Mouse (Mus musculus): Measurements from ENCODE around the gene Chid1.

Chid1 gene

DNA sequence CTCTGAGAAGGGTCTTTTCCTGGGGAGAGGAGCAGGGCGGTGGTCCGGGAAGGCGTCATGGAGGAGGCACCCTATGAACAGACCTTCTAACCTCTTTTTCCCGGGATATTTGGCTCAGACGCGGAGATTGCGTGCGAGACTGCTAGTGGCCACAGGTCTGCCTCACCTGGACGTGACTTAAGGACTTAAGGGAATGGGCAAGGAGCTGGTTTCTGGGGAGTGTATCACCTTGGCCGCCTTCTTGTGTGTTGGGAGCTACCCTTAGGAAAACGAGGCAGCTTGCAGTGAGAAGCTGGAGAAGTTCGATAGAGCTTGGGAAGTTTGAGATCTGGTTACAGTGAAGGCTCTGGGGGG lies 63.9 kb downstream of the Chid1 start:
- DNase-seq, result no peak

GRCm38 (mm10) chr7:141475011-141475804 lies 64.4 kb downstream of the Chid1 start, which contains the start of the genes Polr2l and Tspan4:
Gene Polr2l, minus strand, starts transcription at chr7:141475132.
Gene Tspan4, plus strand, starts transcription at chr7:141475240.
- peak; percentile 87 to 93 for DNase-seq

DNA sequence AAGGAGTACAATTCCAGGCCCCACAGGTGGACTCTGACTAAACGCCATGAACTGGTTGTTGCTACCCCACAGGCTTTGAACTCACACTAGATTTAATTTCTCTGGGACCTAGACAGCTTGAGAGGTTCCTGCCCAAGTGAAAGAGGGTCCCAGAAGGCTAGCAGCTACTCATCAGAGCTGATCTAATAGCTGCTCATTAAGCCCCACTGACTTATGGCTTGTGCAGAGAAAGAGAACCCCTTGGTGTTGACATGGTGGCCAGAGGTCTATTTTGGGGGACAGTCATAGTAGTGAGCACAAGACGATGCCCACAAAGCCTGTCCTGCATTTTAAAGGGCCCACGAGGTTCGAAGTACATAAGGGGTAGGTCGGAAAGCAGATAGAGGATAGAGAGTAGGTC lies 65.5 kb downstream of the Chid1 start:
- no peak for DNase-seq

DNA sequence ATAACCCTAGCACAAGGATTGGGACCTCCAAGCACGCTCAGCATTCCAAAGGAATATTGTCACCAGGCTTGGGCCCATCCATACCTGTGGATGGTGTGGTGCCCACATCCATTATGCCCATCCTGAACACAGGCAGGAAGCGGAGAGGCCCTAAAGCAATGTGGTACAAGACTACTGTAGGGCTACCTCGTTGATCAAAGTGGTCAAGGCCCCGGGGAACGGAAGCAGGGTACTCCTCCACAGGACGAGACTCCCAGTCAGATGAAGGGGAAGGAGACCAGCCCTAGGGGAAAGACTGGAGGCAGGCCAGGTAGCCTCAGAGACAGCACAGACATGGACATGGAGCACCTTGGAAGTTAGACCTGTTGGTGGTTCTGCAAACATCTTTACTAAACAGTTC lies 66.9 kb downstream of the Chid1 start:
- no peak for DNase-seq

- no peak for DNase-seq
Observed at GRCm38 (mm10) chr7:141472226-141472625, 67.4 kb downstream of the Chid1 start.

- DNase-seq, result no peak
Observed at GRCm38 (mm10) chr7:141471236-141471635, 68.4 kb downstream of the Chid1 start.

DNA sequence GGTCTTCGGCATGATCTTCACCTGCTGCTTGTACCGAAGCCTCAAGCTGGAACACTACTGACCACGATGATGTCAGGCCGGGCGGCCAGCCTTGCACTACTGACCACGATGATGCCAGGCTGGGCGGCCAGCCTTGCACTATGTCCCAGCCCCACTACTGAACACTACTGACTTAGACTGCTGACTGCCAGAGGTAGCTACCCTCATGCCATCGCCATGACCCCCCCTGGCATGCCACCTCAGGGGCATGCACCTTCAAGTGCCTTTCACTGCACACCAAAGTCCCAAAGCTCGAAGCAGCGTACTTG lies 69.1 kb downstream of the Chid1 start:
- no peak for DNase-seq

GRCm38 (mm10) chr7:141469901-141470636 lies 69.6 kb downstream of the Chid1 start:
- no peak for DNase-seq

DNA sequence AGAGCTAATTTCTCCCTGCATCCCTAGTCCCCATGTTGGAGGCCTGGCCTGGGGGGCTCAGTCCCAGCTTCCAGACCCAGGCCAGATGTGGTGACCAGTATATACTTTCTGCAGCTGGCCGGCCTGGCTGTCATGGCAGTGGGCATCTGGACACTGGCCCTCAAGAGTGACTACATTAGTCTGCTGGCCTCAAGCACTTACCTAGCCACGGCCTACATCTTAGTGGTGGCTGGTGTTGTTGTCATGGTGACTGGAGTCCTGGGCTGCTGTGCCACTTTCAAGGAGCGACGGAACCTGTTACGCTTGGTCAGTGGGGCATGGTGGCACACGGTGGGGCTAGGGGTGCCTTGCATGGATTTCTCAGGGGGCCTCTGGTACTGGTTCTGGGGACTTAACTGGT lies 70.3 kb downstream of the Chid1 start:
- DNase-seq, result peak in 1 of 2 experiments; percentile 39

- peak; percentile 72 to 85 for DNase-seq
Observed at GRCm38 (mm10) chr7:141468522-141469211, 71.0 kb downstream of the Chid1 start.

GRCm38 (mm10) chr7:141468164-141468521 lies 71.5 kb downstream of the Chid1 start:
- DNase-seq, result peak; percentile 63 to 73

- DNase-seq, result peak; percentile 93 to 96
Observed at GRCm38 (mm10) chr7:141467230-141468030, 72.2 kb downstream of the Chid1 start, which contains the start of gene Cd151. Gene Cd151, plus strand, starts transcription at chr7:141467392.

- no peak for DNase-seq
Observed at GRCm38 (mm10) chr7:141466607-141467148, 73.0 kb downstream of the Chid1 start.

- DNase-seq, result peak in 1 of 2 experiments; percentile 24
Observed at GRCm38 (mm10) chr7:141466045-141466394, 73.6 kb downstream of the Chid1 start.

DNA sequence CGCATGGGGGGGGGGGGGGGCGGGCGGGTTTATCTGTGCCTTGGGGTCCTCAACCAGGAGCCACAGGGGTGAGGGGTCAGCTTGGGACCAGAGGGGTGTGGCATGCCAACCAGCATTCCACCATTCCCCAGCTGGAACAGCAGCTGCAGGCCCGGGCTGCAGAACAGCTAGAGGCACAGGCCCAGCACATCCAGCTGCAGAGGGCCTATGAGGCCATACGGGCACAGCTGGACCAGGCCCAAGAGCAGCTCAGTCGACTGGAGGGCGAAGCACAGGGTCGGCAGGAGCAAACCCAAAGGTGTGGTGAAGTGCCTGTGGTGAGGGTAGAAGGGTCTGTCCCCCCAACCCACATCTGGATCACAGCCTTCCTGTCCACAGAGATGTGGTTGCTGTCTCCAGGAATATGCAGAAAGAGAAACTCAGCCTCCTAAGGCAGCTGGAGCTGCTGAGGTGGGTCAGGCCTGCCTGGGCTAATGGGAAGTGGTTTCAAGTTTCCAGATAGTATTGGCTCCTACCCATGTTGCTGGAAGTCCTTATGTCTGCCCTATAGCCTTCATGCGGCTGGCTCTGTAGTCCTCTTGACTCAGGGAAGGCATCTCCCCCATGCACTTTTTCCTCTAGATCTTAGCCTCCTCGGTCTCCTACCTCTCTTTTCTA lies 74.1 kb downstream of the Chid1 start:
- DNase-seq, result peak in 1 of 2 experiments; percentile 45

GRCm38 (mm10) chr7:141464603-141465201 lies 75.0 kb downstream of the Chid1 start:
- peak; percentile 71 to 83 for DNase-seq

DNA sequence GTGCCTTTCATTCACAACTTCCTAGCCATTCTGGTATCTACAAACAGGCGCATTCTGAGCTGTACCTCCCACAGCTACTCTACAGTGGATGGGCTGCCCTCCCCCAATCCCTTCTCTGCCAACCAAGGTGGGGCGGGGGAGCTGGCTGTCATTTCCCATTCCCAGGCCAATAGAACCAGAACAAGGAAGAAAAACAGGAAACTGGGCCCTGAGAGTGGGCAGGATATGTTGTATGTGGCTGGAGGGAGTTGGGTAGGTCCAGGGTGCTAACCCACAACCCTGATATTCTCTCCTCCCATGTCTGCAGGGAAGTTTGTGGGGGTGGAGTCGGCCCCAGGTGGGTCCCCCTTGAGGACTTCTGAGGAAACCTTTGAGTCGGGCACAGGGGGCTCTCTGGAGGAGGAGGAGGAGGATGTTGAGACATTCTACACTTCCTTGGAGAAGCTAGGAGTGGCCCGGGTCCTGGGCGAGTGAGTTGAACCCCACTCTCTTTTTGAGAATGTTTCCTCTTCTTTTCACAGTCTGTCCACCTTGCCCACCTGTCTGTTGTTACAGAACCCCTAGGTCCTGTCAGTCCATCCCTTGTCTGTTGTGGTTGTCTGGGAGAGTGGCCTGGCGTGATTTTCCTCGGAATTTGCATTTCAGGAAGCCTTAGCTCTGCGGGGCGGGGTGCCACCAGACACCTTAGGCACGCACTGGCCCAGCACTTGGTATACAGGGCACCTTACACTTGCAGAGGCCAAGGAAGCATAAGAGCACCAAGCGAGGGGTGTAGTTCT lies 75.6 kb downstream of the Chid1 start:
- DNase-seq, result peak; percentile 65 to 76

- DNase-seq, result peak; percentile 53 to 69
Observed at GRCm38 (mm10) chr7:141462333-141462821, 77.3 kb downstream of the Chid1 start.

GRCm38 (mm10) chr7:141461521-141462332 lies 77.9 kb downstream of the Chid1 start:
- peak; percentile 61 to 71 for DNase-seq

Data from kidney, postnatal 4 days (tissue).